Mouse (Mus musculus) liver, adult 2 months (tissue): Measurements from ENCODE around the gene Dnajc4.

Experiments
- CTCF ChIP-seq: fragments of 200-500 bp; IDR thresholded peaks from 2 replicates; pipeline ENCODE4 v1.5.1; 2011; ENCODE audit warnings: low read depth, low read length, control low read depth
- POLR2A ChIP-seq: fragments of 200-500 bp; IDR thresholded peaks from 2 replicates; pipeline ENCODE4 v1.6.1; 2011; ENCODE audit warnings: low read length, control low read depth; ENCODE audit not compliant: insufficient read depth; ENCODE audit errors: extremely low read depth

DNA sequence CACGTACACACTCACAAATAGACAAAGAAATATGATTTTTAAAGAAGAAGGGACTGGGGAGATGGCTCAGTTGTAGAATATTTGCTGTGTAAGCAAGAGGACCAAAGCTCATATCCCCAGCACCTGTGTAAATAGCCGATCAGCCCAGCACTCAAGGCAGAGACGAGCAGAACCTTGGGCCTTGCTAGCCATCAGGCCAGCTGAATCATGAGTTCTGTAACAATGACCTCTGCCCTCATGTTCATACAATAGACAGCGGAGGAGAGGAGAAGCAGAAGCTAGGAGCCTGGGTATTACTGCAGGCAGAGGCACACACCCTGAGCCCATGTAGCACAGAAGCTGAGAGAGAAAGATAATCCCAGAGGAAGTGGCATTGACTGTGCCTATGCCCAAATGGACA is 20.1 kb upstream of the Dnajc4 start:
- TF ChIP-seq POLR2A (no peak), CTCF (no peak)
